Mouse (Mus musculus): ENCODE measurements around the gene Thsd4.

Gene Thsd4

GRCm38 (mm10) chr9:60454406-60455076 lies 67.3 kb downstream of the Thsd4 start:
- DNase-seq = no peak

DNA sequence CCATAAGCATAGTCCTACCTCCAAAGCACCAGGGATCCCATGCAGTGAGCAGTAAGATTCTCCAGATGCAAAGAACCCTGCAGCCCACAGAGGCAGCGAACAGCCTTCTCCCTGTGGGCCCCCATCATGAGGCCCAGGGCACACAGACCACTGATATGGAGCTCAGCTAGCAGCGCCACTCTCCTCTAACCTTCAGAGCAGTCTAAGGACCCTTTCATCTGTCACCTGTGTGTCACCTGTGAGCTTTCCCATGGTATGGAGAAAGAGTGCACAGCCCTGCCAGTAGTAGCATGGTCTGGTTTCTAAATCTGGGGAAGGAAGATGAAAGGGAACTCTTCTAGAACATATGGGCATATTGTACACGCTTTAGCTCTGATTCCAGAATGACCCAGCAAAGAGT lies 72.3 kb downstream of the Thsd4 start:
- no peak for DNase-seq

DNA sequence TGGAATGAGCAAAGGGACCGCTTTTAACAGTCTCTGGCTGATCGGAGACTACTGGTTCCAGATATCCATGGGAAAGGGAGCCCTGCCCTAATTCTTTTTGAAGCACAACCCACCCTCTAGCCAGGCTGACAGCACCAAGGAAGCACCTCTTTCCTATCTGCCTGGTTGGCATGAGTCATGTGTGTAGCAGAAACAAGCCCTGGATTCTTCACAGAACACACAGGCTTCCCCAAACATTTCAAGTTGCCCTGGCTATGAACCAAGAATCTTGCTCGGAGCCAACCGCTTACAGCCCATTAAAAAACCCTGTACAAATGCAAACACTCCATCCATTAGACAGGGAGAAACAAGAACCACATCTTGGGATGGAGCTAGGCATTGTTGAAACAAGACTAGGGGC lies 76.0 kb downstream of the Thsd4 start:
- no peak for DNase-seq

- DNase-seq = no peak
These were observed 80.5 kb downstream of the Thsd4 start for GRCm38 (mm10) chr9:60441274-60441902.

GRCm38 (mm10) chr9:60440506-60440905 lies 81.3 kb downstream of the Thsd4 start:
- no peak for DNase-seq

GRCm38 (mm10) chr9:60436246-60436645 lies 85.6 kb downstream of the Thsd4 start:
- no peak for DNase-seq

DNA sequence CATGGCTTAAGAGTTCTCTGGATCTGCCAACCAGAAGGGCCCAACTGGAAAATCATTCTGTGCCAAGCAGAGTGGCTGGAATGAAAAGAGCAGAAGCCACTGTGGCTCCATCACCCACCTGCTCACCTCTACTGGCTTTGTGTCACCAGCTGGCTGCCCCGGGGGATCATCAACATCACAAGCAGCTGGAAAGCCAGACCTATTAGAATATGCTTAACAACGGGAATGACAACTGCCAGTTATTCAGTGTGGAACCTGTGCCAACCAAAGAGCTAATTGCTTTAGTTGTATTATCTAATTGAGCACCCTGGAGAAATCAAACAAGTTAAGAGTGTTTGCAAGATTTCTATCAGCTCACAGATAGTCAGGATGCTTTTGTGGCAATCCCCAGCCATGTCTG lies 87.8 kb downstream of the Thsd4 start:
- DNase-seq = no peak

DNA sequence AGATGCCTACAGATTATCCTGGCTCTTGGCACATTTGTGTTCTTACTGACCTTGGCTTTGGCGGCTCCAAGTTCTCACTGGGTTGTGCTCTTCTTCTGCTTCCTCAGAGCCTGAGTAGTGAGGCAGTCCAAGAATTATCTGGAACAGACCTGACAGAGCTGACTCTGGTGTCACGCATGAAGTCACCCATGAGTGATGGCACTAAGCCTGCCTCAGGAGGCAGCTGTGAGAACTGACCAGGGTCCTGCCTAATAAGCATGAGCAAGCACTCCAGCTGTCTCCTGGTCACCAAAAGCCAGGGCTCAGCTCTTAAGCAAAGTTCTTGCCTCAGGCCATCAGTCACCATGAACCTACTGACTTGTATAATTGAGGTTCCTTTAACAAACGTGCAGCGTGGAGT lies 89.9 kb downstream of the Thsd4 start:
- peak; percentile 15 for DNase-seq

DNA sequence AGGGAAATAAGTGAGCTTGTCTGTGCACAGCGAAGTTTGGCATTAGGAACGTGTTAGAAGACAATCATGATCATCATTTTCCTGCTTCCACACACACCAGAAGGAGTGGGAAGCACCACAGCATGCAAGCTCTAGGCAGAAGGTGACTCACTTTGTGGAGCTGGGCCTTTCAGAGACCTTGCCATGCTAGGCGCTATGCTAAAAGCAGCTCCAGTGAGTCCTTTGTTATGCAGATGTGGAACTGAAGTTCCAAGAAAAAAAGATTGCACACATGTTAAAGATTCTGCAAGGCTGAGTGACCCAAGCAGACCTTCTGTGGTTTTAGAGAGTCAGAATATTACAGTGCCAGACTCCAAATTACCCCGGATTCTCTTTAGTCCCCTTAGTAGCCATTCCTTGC lies 91.8 kb downstream of the Thsd4 start:
- DNase-seq = no peak

DNA sequence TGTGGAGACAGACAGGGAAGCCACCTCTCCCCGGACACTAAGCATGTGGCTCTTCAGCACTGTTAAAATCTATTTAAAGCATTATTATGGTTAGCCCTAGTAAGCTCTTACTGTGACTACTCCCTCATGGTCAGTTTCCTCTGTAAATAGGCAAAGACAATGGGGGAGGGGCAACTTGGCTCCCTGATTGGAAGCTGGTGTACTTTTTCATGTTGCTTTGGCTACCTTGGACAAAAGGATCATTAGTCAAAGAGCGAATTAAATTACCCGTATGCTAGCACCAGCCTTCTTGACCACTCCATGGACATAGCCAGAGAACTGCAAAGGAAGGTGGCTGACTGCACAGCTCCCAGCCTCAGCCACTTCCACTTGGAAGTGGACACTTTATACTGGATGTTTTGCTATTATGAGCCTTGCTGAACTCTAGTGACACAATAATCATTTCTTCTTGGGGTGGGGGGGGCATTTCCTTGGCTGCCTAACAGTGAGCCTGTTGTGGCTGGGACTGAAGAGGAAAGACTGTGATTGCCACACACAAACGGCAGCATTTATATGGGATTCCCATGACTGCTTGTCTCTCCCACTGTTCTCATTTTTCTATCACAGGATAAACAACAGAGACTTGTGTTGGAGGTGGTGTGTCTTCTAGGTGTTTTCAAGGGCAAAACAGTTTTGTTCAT lies 107.6 kb downstream of the Thsd4 start:
- no peak for DNase-seq

- no peak for DNase-seq
These were observed 110.8 kb downstream of the Thsd4 start for GRCm38 (mm10) chr9:60410872-60411635.

DNA sequence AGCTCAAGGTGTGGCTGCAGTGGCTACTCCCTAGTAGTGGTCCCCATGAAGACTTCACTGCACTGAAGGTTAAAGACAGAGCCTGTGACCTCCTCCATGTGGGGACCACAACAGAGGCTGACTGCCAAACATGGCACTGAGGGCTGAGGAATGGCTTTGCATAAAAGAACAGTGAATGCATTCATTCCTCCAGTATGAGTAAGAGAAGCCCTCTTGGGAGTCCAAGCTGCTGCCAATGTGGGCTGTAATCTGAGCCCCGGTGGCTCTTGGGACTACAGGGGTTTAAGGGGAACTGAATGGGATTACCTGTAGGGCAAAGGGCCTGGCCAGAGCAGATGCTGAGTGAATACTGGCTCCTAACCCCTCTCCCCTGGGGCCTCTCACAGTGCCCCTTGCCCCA lies 114.5 kb downstream of the Thsd4 start:
- DNase-seq = no peak

DNA sequence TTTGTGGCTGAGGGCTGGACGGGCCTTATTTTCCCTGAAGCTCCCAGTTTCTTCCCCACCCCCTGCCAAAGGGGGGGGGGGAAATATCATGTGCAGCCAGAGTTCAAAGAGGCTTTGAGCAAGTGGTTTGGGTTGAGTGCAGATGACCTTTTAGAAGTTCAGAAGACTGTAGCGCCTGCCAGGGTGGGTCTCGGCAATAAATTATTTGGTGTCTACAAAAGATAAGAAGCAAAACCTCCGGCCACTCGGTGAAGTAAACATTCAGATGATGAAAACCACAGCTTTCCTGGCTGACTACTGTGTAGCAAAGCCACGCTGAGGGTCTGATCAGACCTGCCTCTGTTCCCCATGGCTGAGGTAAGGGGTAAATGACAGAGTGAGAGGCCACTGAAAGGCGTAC lies 116.1 kb downstream of the Thsd4 start:
- peak; percentile 22 for DNase-seq

DNA sequence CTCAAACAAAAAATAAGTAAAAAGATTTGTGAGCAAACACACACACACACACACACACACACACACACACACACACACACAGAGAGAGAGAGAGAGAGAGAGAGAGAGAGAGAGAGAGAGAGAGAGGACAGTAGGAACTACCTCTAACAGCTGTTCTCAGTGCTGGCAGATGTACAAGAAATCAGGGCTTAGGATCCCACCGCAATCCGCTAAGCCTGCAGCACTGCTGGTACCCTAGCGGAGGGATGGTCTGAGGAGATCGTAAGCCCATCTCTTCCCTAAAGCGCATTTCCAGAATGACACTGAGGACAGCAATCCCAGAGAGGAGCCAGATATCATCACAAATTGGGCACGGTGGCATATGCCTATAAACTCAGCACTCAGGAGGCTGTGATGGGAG lies 119.2 kb downstream of the Thsd4 start:
- DNase-seq = no peak

- no peak for DNase-seq
These were observed 121.8 kb downstream of the Thsd4 start for GRCm38 (mm10) chr9:60400001-60400400.

- DNase-seq = no peak
These were observed 123.8 kb downstream of the Thsd4 start for GRCm38 (mm10) chr9:60398073-60398472.

DNA sequence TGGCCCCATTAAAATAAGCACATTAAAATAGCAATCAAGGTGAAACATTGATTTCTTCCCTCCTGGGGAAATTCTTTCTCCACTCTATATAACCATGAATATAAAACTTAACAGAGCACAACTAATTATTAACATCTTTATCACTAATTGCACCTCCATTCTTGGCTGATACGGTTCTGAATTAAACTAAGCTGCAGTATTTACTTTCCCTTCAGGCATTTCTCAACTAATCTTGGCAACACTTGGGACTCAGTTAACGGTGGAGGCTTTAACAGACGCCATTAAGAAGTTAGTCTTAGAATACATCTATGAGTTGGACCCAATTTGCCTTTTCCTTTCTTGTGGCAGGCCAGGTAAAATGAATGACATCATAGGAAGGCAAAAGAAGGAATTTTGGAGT lies 125.8 kb downstream of the Thsd4 start:
- DNase-seq = no peak

DNA sequence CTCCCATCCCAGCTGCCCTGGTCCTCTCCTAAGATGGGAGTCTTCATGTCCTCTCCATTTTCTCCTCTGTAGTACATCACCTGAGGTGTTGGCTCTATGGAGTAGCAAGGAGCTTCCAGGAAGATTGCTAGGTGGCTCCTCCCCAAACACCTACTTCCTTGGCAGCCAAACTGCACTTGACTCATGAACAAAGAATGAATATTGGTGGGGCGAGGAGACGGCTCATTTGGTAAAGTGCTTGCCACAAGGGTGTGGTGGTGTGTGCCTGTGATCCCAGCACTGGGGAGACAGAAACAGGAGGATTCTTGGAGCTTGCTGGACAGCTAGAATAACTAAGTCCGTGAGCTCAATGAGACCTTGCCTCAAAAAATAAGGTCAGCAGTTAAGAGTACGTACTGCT lies 128.9 kb downstream of the Thsd4 start:
- no peak for DNase-seq

DNA sequence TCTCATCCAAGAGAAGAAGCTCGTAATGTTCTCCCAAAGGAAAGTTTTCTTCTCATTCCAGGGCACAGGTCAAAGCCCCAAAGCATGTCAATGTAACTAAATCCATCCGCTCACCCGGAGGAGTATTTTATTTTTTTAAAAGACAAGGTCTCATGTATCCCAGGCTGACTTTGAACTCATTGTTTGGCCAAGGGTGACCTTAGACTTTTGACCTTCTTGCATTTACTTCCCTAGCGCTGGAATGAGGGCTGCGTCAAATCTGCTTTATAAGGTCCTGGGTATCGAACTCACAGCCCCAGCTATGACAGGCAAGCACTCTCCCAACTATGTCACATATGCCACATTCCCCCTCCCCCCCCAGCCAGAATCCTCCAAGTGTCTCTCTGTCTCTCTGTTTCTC lies 137.1 kb downstream of the Thsd4 start:
- DNase-seq = no peak

DNA sequence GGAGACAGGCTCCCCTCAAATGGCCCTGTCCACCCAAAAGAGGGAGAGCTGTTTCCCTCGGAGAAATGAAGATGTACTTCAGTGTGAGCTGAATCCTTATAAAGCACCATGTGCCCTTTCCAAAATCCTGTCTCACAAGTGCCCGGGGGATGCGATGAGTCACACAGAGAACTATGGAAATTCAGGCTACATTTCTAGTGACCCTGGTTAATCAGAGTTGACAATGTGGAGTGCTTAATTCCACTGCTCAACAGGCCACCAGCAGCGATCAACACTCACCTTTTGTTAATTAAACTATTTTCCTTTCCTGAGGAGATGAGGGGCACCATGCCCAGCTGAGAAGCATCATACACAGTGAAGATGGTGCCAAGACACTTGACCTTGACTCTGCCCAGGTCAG lies 138.9 kb downstream of the Thsd4 start:
- DNase-seq = no peak

DNA sequence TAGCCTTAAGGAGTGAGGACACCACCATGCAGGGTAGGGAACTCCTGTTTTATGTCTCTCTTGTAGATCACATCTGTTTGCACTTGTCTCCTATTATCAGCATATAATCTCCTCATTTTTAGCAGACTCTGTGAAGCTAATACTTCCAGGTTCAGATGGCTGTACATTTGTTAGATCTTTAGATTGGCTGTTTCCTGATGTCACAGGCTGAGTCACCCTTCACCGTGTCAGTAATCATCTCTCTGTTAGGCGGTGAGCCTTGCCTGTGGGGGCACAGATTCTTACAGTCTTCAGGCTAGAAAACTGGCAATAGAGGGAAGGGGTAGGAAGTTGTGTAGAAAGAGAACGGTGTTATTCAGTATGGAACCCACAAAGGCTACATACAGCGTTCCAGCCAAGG lies 139.3 kb downstream of the Thsd4 start:
- DNase-seq = no peak

DNA sequence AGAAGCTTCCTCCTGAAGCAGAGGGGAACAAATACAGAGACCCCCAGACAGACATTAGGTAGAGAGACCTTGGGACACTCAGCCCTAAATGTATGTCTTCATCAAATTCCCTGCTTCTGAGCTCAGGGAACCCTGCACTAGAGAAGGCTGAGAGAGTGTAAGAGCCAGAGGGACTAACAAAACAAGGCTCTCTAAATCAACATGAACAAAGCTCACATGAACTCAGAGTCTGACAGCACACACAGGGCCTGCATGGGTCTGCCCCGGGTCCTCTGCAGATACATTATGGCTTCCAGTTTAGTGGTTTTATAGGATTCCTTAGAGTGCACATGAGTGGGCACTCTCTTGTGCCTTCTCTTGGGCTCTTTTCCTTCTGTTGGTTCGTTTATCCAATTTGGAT lies 140.8 kb downstream of the Thsd4 start:
- DNase-seq = no peak

DNA sequence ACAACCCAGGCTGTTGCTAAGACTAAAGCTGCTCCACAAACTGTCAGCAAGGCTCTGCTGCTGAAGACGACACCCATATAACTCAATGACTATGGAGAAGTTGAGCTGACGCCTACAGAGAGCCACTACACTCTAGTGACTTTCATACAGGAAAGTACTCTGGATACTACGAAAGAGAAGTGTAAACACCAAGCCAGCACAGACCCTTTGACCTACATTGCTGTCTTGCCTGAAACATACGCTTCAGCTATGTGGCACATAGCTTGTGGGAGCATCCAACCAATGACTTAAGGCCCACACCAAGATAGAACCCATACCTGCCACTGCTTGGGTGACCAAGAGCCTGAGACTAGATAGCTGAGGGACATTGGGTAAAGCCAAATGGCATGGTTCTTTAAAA lies 141.3 kb downstream of the Thsd4 start:
- no peak for DNase-seq

- no peak for DNase-seq
These were observed 143.6 kb downstream of the Thsd4 start for GRCm38 (mm10) chr9:60378235-60378634.
